Mouse (Mus musculus) heart, embryonic 14.5 days (tissue): ENCODE data around the gene Ythdf1. TPM values are rescaled to one million over a fixed set of nuclear protein-coding genes. Genes with fewer than 3 reads are reported as not detected.

ENCODE experiments used
- ATAC-seq: fragments of 200-750 bp; cut with Nextera tagmentation; 2 replicates; pipeline ENCODE4 v1.8.0; 2017; ENCODE audit warnings: low read depth, moderate TSS enrichment; ENCODE audit not compliant: insufficient number of reproducible peaks, insufficient read depth, low FRiP score
- H3K27ac ChIP-seq, 2 experiments: fragments of 200-500 bp in 1 of 2; fragments of 300-500 bp in 1 of 2; sonication (generic) in 1 of 2; replicated peaks in 1 of 2; 2 replicates each; pipeline ENCODE4 v1.5.1; 2012 to 2014; ENCODE audit warnings: low read depth in 2 of 2, low read length in 2 of 2, control low read depth in 1 of 2, mild to moderate bottlenecking in 1 of 2, mixed read lengths in 1 of 2; ENCODE audit not compliant: control insufficient read depth in 1 of 2, insufficient read depth in 1 of 2
- H3K27me3 ChIP-seq: fragments of 300-500 bp; sonication (generic); 2 replicates; pipeline ENCODE4 v1.6.1; 2014; ENCODE audit warnings: mild to moderate bottlenecking, low read length, control low read depth; ENCODE audit not compliant: control insufficient read depth, insufficient read depth
- H3K36me3 ChIP-seq: fragments of 300-500 bp; sonication (generic); 2 replicates; pipeline ENCODE4 v1.6.1; 2014; ENCODE audit warnings: mild to moderate bottlenecking, control low read depth, low read length, mixed read lengths; ENCODE audit not compliant: control insufficient read depth, insufficient read depth
- H3K4me1 ChIP-seq, 2 experiments: fragments of 200-500 bp in 1 of 2; fragments of 300-500 bp in 1 of 2; sonication (generic) in 1 of 2; 2 replicates each; pipeline ENCODE4 v1.6.1; 2012 to 2014; ENCODE audit warnings: low read length in 2 of 2, control low read depth in 1 of 2, mixed read lengths in 1 of 2; ENCODE audit not compliant: control insufficient read depth in 2 of 2, insufficient read depth in 2 of 2
- H3K4me2 ChIP-seq: fragments of 300-500 bp; sonication (generic); 2 replicates; pipeline ENCODE4 v1.6.1; 2014; ENCODE audit warnings: mild to moderate bottlenecking, low read length
- H3K4me3 ChIP-seq, 2 experiments: fragments of 200-500 bp in 1 of 2; fragments of 300-500 bp in 1 of 2; sonication (generic) in 1 of 2; 2 replicates each; pipeline ENCODE4 v1.5.1; 2012 to 2014; ENCODE audit warnings: low read length in 2 of 2, mild to moderate bottlenecking in 2 of 2, control low read depth in 1 of 2, low read depth in 1 of 2, moderate library complexity in 1 of 2; ENCODE audit not compliant: control insufficient read depth in 1 of 2, insufficient read depth in 1 of 2
- H3K9ac ChIP-seq: fragments of 300-500 bp; sonication (generic); 2 replicates; pipeline ENCODE4 v1.6.1; 2014; ENCODE audit warnings: mild to moderate bottlenecking, low read length
- H3K9me3 ChIP-seq: fragments of 300-500 bp; sonication (generic); 2 replicates; pipeline ENCODE4 v1.6.1; 2016; ENCODE audit warnings: low read length, control low read depth; ENCODE audit not compliant: control insufficient read depth
- WGBS: fragments of 180-500 bp; shearing (Covaris S2); extraction: QIAGEN DNeasy Blood & Tissue Kit; methylation state at CpG from one replicate; pipeline ENCODE4 v1.1.7; 2014; 5-methylcytosine and 5-hydroxymethylcytosine counted together
- polyA plus RNA-seq: library from polyadenylated mRNA; unstranded; fragments of >200 nt; fragmentation: Nextera tagmentation; extraction: Ambion mirVana; gene quantifications from 2 replicates; pipeline ENCODE4 v1.2.1, GENCODE M21; 2014

Gene Ythdf1
- 42.6 and 45.7 TPM in 2 replicates for polyA plus RNA-seq

DNA sequence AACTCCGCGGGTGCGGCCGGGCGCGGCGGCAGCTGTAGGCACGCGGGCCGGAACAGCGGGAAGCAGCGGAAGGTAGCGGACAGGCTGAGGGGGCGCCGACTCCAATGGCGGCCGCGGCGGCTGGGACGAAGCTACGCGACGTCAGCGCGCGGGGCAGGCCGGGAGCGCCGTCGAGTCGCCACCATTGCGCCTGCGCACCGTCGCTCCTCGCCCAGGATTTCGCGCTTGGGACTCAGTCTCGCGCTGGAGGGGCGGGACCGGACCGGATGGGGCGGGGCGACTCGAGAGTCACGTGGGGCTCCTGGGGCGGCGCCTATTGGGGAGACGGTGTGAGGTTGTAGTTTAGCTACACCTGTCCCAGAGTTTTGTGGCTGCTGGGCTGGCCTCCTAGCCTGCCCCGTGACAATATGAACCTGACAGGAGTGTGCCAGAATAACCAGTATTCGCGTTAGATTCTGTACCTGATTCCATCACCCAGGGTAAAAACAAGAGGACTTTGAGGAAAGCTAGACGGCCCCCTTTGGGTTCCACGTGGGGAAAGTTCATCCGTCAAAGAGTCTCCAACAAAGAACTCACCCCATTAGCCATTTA is at the start of gene Ythdf1:
Gene Ythdf1, minus strand, starts transcription at position 140 of the 591 bp plus-strand sequence.
- H3K9ac ChIP-seq: peak within 1 kb of the TSS; percentile 99
- ATAC-seq: peak; percentile 95
- peaks cover 31% of the 10 kb centered on the region for H3K36me3 ChIP-seq
- peaks cover 2 to 13% of the 10 kb centered on the region in 2 experiments for H3K4me1 ChIP-seq
- peak within 1 kb of the TSS; percentile 70 for H3K4me2 ChIP-seq
- WGBS: under 1% methylated on average over 55 of the region's 56 CpGs
- peak within 1 kb of the TSS; percentile 36 to 72 for H3K27ac ChIP-seq
- peak within 1 kb of the TSS; percentile 87 to 92 for H3K4me3 ChIP-seq
- no peaks in the 10 kb centered on the region for H3K27me3 ChIP-seq
- no peaks in the 10 kb centered on the region for H3K9me3 ChIP-seq

GRCm38 (mm10) chr2:180967010-180967763 is 46.4 kb upstream of the Ythdf1 start, which contains the start of gene Arfgap1:
Gene Arfgap1, plus strand, starts transcription at chr2:180967225.
- WGBS: under 1% methylated on average over 56 of the region's 57 CpGs

GRCm38 (mm10) chr2:180966092-180966882 is 45.5 kb upstream of the Ythdf1 start:
- Histone ChIP-seq H3K9ac (peak overlapping the region; percentile 96), H3K4me3 (peak overlapping the region; percentile 84 to 94), H3K27ac (peak overlapping the region; percentile 92 to 95), H3K9me3 (no peaks in the 10 kb centered on the region), H3K36me3 (peaks cover 26% of the 10 kb centered on the region), H3K27me3 (no peaks in the 10 kb centered on the region), H3K4me1 (peaks cover 20 to 39% of the 10 kb centered on the region in 2 experiments), H3K4me2 (peak overlapping the region; percentile 87)
- 12% methylated on average over 14 of the region's 14 CpGs for WGBS
- no peak for ATAC-seq

More at GRCm38 (mm10) chr2:180967010-180967763, 46.4 kb upstream of the Ythdf1 start, which contains the start of gene Arfgap1:
- Histone ChIP-seq H3K27ac (peak within 1 kb of the TSS; percentile 92 to 95), H3K27me3 (no peaks in the 10 kb centered on the region), H3K9me3 (no peaks in the 10 kb centered on the region), H3K4me1 (peaks cover 14 to 35% of the 10 kb centered on the region in 2 experiments), H3K36me3 (peaks cover 35% of the 10 kb centered on the region), H3K4me3 (peak within 1 kb of the TSS; percentile 84 to 94), H3K4me2 (peak within 1 kb of the TSS; percentile 87), H3K9ac (peak within 1 kb of the TSS; percentile 96)
- ATAC-seq: peak; percentile 84

- Histone ChIP-seq H3K4me1 (peaks cover 20 to 35% of the 10 kb centered on the region in 2 experiments), H3K36me3 (peaks cover 4% of the 10 kb centered on the region; the same call in 1 of the 2 replicates), H3K9me3 (no peaks in the 10 kb centered on the region), H3K27me3 (no peaks in the 10 kb centered on the region), H3K9ac (no peak overlapping the region), H3K27ac (peak overlapping the region in 1 of 2 experiments; percentile 75; a peak in 2 of 4 replicates), H3K4me3 (no peak overlapping the region), H3K4me2 (no peak overlapping the region)
- ATAC-seq: no peak
- WGBS: 5% methylated on average over 5 of the region's 5 CpGs
These were observed 43.2 kb upstream of the Ythdf1 start for GRCm38 (mm10) chr2:180963956-180964355.

GRCm38 (mm10) chr2:180962616-180963308 is 42.0 kb upstream of the Ythdf1 start:
- no peak overlapping the region for H3K4me3 ChIP-seq
- WGBS: 50% methylated on average over 2 of the region's 2 CpGs
- no peaks in the 10 kb centered on the region for H3K9me3 ChIP-seq
- no peaks in the 10 kb centered on the region for H3K36me3 ChIP-seq
- H3K27ac ChIP-seq: peak overlapping the region; percentile 75 to 79
- H3K27me3 ChIP-seq: no peaks in the 10 kb centered on the region
- no peak overlapping the region for H3K9ac ChIP-seq
- ATAC-seq: peak; percentile 66
- no peak overlapping the region for H3K4me2 ChIP-seq
- peaks cover 20 to 28% of the 10 kb centered on the region in 2 experiments for H3K4me1 ChIP-seq

- Histone ChIP-seq H3K4me2 (no peak overlapping the region), H3K36me3 (no peaks in the 10 kb centered on the region), H3K27me3 (peaks cover 5% of the 10 kb centered on the region; the same call in 1 of the 2 replicates), H3K9ac (no peak overlapping the region), H3K4me1 (peaks cover 20 to 23% of the 10 kb centered on the region in 2 experiments), H3K9me3 (no peaks in the 10 kb centered on the region), H3K27ac (no peak overlapping the region), H3K4me3 (no peak overlapping the region)
- WGBS: 65% methylated on average over 3 of the region's 3 CpGs
- ATAC-seq: no peak
These were observed 39.4 kb upstream of the Ythdf1 start for GRCm38 (mm10) chr2:180960187-180960586.
